Mouse (Mus musculus) thymus, adult 2 months (tissue): Measurements from ENCODE around the gene Rfc1. TPM values are rescaled to one million over a fixed set of nuclear protein-coding genes. Genes with fewer than 3 reads are reported as not detected.

ENCODE experiments used
- DNase-seq: peaks from one replicate; pipeline ENCODE4 v3.0.0; 2021
- H3K27ac ChIP-seq: fragments of 200-500 bp; 2 replicates; pipeline ENCODE4 v1.5.1; 2012; ENCODE audit warnings: low read length, control low read depth; ENCODE audit not compliant: control insufficient read depth, insufficient read depth
- H3K27me3 ChIP-seq: fragments of 200-500 bp; 2 replicates; pipeline ENCODE4 v1.6.1; 2012; ENCODE audit warnings: mild to moderate bottlenecking, low read length, moderate library complexity, mixed read lengths; ENCODE audit not compliant: control insufficient read depth, insufficient read depth
- H3K36me3 ChIP-seq: fragments of 200-500 bp; 2 replicates; pipeline ENCODE4 v1.6.1; 2012; ENCODE audit warnings: mild to moderate bottlenecking, low read length, moderate library complexity; ENCODE audit not compliant: control insufficient read depth, insufficient read depth
- H3K4me1 ChIP-seq: fragments of 200-500 bp; replicated peaks from 2 replicates; pipeline ENCODE4 v1.6.1; 2012; ENCODE audit warnings: low read length; ENCODE audit not compliant: control insufficient read depth, insufficient read depth
- H3K4me3 ChIP-seq: fragments of 200-500 bp; 2 replicates; pipeline ENCODE4 v1.5.1; 2012; ENCODE audit warnings: mild to moderate bottlenecking, low read length, control low read depth, moderate library complexity; ENCODE audit not compliant: control insufficient read depth, insufficient read depth
- CTCF ChIP-seq: fragments of 200-500 bp; IDR thresholded peaks from 2 replicates; pipeline ENCODE4 v1.5.1; 2012; ENCODE audit warnings: mild to moderate bottlenecking, control low read depth, low read length, moderate library complexity, borderline replicate concordance; ENCODE audit not compliant: control insufficient read depth, poor library complexity, insufficient read depth; ENCODE audit errors: extremely low read depth
- POLR2A ChIP-seq: fragments of 200-500 bp; IDR thresholded peaks from 2 replicates; pipeline ENCODE4 v1.6.1; 2012; ENCODE audit warnings: mild to moderate bottlenecking, low read length, control low read depth, moderate library complexity; ENCODE audit not compliant: control insufficient read depth, poor library complexity, insufficient read depth; ENCODE audit errors: extremely low read depth
- WGBS: fragments of 180-500 bp; shearing (Covaris S2); methylation state at CpG from one replicate; pipeline ENCODE4 v1.1.7; 2018; 5-methylcytosine and 5-hydroxymethylcytosine counted together
- polyA plus RNA-seq: library from polyadenylated mRNA; depleted of rRNA; stranded (reverse); fragments of >200 nt; gene quantifications from 2 replicates; pipeline ENCODE4 v1.2.3, GENCODE M21; 2012; rRNA removed

Rfc1 gene
- polyA plus RNA-seq, 1 experiment: 20.0 TPM

DNA sequence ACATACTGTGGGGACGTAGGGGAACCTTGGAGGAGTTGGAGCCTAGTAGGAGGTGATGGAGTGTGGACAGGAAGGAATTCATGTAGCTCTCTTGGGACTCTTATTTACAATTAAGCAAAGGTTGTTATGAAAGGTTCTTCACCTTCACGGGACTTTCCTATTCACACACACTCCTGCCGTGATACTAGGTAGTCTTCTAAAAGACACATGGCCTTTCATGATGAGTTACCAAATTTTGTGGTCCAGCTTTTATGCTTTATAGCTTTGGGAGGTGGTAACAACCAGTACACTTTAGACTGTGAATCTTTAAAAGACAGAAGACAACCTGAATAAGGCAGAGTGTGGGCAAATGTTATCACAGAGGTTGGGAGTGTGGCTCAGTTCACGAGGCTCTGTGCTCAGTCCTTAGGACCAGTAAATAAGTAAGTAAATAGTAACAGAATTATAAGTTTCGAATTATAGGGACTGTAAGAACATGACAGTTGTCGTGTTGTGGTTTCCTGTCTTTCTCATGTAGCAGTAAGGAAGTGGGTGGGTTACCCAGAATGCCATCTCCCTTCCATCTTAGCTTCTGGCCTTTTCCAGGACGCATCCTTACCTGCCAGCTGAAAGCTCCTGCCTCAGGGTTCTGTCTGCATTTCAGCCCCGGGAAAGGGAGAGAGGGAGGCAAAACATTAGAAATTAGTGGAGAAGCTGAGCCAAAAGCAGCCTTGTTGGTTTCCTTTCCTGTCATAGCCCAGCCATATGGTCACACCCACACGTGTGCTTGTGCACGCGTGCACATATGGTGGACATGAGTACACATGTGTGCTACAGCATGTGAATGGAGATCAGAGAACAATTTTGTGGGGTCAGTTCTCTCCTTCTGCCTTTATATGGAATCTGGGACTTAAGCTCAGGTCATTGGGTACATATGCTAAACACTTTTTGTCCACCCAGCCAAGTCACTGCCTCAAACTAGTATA, 117.9 kb downstream of the Rfc1 start:
- peak overlapping the region; percentile 61 for H3K27ac ChIP-seq
- no peaks in the 10 kb centered on the region for H3K27me3 ChIP-seq
- DNase-seq: peak; percentile 12
- H3K4me1 ChIP-seq: peaks cover 8% of the 10 kb centered on the region
- H3K36me3 ChIP-seq: no peaks in the 10 kb centered on the region
- no peak overlapping the region for H3K4me3 ChIP-seq
- 51% methylated on average over 11 of the region's 11 CpGs for whole genome bisulfite sequencing
- TF ChIP-seq CTCF: no peak

DNA sequence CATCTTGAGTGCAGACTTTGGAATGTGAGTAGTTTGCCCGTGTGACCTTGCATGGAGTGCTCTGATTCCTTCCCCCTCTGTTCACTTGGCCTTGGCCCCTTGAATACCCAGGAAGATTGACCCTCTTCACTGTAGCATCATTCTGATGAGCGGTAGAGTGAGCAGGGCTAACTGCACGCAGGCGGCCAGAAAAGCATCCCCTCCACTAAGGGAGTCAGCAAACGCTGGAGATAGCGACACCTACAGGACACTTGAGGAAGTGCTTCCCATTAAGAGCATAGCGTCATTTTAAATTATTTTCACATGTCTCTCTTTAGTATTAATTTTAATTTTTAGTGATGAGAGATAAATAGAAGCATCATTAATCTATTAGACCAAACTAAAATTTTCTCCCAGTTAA, 122.1 kb downstream of the Rfc1 start:
- Histone ChIP-seq H3K27me3 (no peaks in the 10 kb centered on the region), H3K4me3 (no peak overlapping the region), H3K27ac (no peak overlapping the region), H3K36me3 (no peaks in the 10 kb centered on the region), H3K4me1 (peaks cover 8% of the 10 kb centered on the region)
- DNase-seq: peak; percentile 26
- TF ChIP-seq POLR2A (no peak), CTCF (peak; percentile 75; the same call in 1 of the 2 replicates)
- WGBS: 49% methylated on average over 7 of the region's 7 CpGs

Other genes with a start within 250 kb of the Rfc1 start
- 3.4 and 3.6 TPM in 2 replicates for gene Tmem156, start 243.5 kb downstream of the Rfc1 start, polyA plus RNA-seq
- 11.3 and 13.1 TPM in 2 replicates for gene Klhl5, start 228.1 kb downstream of the Rfc1 start, polyA plus RNA-seq
- gene Wdr19, start 136.0 kb downstream of the Rfc1 start, polyA plus RNA-seq: 2.1 and 2.2 TPM in 2 replicates
- gene Klb, start 12.6 kb upstream of the Rfc1 start, polyA plus RNA-seq: 1.1 and 1.6 TPM in 2 replicates
- gene Rpl9, start 55.8 kb upstream of the Rfc1 start, polyA plus RNA-seq: 342 and 364 TPM in 2 replicates
- 14.7 and 17.3 TPM in 2 replicates for gene Lias, start 55.8 kb upstream of the Rfc1 start, polyA plus RNA-seq
- 10.1 and 10.7 TPM in 2 replicates for gene Ugdh, start 100.3 kb upstream of the Rfc1 start, polyA plus RNA-seq
- gene Gm43552, start 157.2 kb upstream of the Rfc1 start, polyA plus RNA-seq: not detected in 2 replicates
- gene Smim14, start 201.5 kb upstream of the Rfc1 start, polyA plus RNA-seq: 101 and 110 TPM in 2 replicates
- gene Ube2k, start 201.6 kb upstream of the Rfc1 start, polyA plus RNA-seq: 19.6 and 21.7 TPM in 2 replicates